Mouse (Mus musculus): ENCODE results near the gene Fut1. TPM values are rescaled to one million over a fixed set of nuclear protein-coding genes. Genes with fewer than 3 reads are reported as not detected.

The Fut1 gene
- total RNA-seq, 4 experiments from 2014 or later = 0.21 TPM; not detected in 3

DNA sequence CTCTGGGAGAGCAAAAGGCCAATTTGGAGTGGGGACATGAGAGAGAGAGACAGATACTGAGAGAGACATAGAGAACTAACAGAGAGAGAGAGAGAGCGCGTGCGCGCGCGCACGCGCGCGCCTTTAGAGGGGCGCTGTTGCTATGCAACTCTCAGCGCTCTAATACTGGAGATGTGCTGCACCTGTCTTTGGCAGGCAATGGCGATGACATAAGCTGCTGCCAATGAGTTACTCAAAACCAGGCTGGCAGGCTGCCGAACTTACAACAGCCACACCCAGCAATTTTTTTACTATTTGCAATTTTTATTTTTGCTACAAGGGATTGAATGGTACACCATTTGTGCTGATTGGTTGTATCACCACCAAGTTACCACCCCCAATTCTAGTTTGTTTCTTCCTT, 50.7 kb downstream of the Fut1 start:
- no peak for DNase-seq (ENCODE audit: low spot score in 2 of 2)

DNA sequence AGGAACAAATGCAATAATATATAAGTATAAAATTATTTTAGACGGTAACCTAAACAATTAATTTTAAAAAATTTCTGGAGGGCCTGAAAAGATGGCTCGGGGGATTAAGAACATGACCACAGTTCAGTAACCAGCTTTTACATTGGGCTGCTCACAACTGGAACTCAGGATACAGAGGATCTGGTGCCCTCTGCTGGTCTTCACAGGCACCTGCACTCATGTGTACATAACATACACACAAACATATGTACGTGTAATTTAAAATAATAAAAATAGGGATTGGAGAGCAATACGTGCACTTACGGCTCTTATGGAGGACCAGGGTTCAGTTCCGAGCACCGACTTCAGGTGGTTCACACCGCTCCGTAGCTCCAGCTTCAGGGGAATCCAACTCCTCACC, 51.8 kb downstream of the Fut1 start:
- no peak for DNase-seq (ENCODE audit: low spot score in 2 of 2)

Other genes starting within 250 kb of the Fut1 start
- gene Lin7b, start 246.7 kb upstream of the Fut1 start, total RNA-seq (2022) = 100 to 1,000 TPM; 139 to 172 (median 159) TPM
- gene Snrnp70, start 221.5 kb upstream of the Fut1 start, total RNA-seq (2022) = 100 to 1,000 TPM; 295 to 398 (median 356) TPM
- gene Kcna7, start 211.6 kb upstream of the Fut1 start, total RNA-seq (2022) = under 1 TPM in 1 of 4 experiments, not detected in 3; 0.14 TPM
- under 1 TPM in 2 of 4 experiments, not detected in 2; 0.36 to 0.39 TPM for gene Ntf5, start 203.6 kb upstream of the Fut1 start, total RNA-seq (2022)
- gene Lhb, start 196.5 kb upstream of the Fut1 start, total RNA-seq (2022) = not detected
- 10 to 100 TPM; 14.7 to 16.4 (median 15.1) TPM for gene Gys1, start 182.4 kb upstream of the Fut1 start, total RNA-seq (2022)
- 10 to 100 TPM; 30.0 to 37.5 (median 32.0) TPM for gene Ruvbl2, start 179.2 kb upstream of the Fut1 start, total RNA-seq (2022)
- gene Ftl1, start 157.4 kb upstream of the Fut1 start, total RNA-seq (2022) = 100 to 1,000 TPM; 206 to 283 (median 229) TPM
- gene Bax, start 150.4 kb upstream of the Fut1 start, total RNA-seq (2022) = 10 to 100 TPM; 57.8 to 78.7 (median 67.0) TPM
- not detected for gene Tulp2, start 135.4 kb upstream of the Fut1 start, total RNA-seq (2022)
- gene Gm45808, start 130.5 kb upstream of the Fut1 start, total RNA-seq (2022) = 1 to 10 TPM in 3 of 4 experiments, not detected in 1; 1.9 to 3.2 (median 2.9) TPM
- gene Dhdh, start 128.5 kb upstream of the Fut1 start, total RNA-seq (2022) = 1 to 10 TPM; 5.9 to 7.0 (median 6.3) TPM
- 100 to 1,000 TPM in 3 of 4 experiments, 10 to 100 TPM in 1; 97.8 to 121 (median 110) TPM for gene Nucb1, start 106.9 kb upstream of the Fut1 start, total RNA-seq (2022)
- gene Ppp1r15a, start 91.0 kb upstream of the Fut1 start, total RNA-seq (2022) = 10 to 100 TPM; 16.0 to 27.0 (median 22.4) TPM
- 1 to 10 TPM; 3.0 to 5.1 (median 4.0) TPM for gene Plekha4, start 91.0 kb upstream of the Fut1 start, total RNA-seq (2022)
- gene Hsd17b14, start 62.4 kb upstream of the Fut1 start, total RNA-seq (2022) = 1 to 10 TPM in 2 of 4 experiments, under 1 TPM in 1, not detected in 1; 0.72 to 2.6 (median 1.2) TPM
- 10 to 100 TPM; 19.3 to 21.1 (median 19.9) TPM for gene Bcat2, start 47.1 kb upstream of the Fut1 start, total RNA-seq (2022)
- not detected for gene Fgf21, start 1.8 kb upstream of the Fut1 start, total RNA-seq (2022)
- gene Izumo1, start 4.5 kb downstream of the Fut1 start, total RNA-seq (2022) = not detected
- gene Rasip1, start 10.2 kb downstream of the Fut1 start, total RNA-seq (2022) = 1 to 10 TPM; 5.9 to 7.6 (median 6.6) TPM
- 1 to 10 TPM; 3.5 to 6.0 (median 5.6) TPM for gene Mamstr, start 22.7 kb downstream of the Fut1 start, total RNA-seq (2022)
- under 1 TPM in 1 of 4 experiments, not detected in 3; 0.59 TPM for gene Fut2, start 49.1 kb downstream of the Fut1 start, total RNA-seq (2022)
- gene Ntn5, start 66.7 kb downstream of the Fut1 start, total RNA-seq (2022) = 1 to 10 TPM; 7.6 to 8.7 (median 8.2) TPM
- gene Sec1, start 77.1 kb downstream of the Fut1 start, total RNA-seq (2022) = 1 to 10 TPM in 1 of 4 experiments, under 1 TPM in 3; 0.63 to 1.1 (median 0.87) TPM
- gene Car11, start 82.6 kb downstream of the Fut1 start, total RNA-seq (2022) = 100 to 1,000 TPM; 230 to 247 (median 241) TPM
- gene Dbp, start 87.8 kb downstream of the Fut1 start, total RNA-seq (2022) = 100 to 1,000 TPM; 164 to 236 (median 186) TPM
- 100 to 1,000 TPM; 340 to 384 (median 357) TPM for gene Rpl18, start 98.2 kb downstream of the Fut1 start, total RNA-seq (2022)
- 10 to 100 TPM; 24.9 to 27.4 (median 25.3) TPM for gene Sphk2, start 100.7 kb downstream of the Fut1 start, total RNA-seq (2022)
- under 1 TPM in 1 of 4 experiments, not detected in 3; 0.14 TPM for gene Fam83e, start 103.9 kb downstream of the Fut1 start, total RNA-seq (2022)
- not detected for gene Spaca4, start 108.5 kb downstream of the Fut1 start, total RNA-seq (2022)
- gene Lmtk3, start 166.4 kb downstream of the Fut1 start, total RNA-seq (2022) = 100 to 1,000 TPM; 219 to 241 (median 237) TPM
- 10 to 100 TPM; 12.9 to 15.9 (median 14.9) TPM for gene Sult2b1, start 167.4 kb downstream of the Fut1 start, total RNA-seq (2022)
- gene Cyth2, start 197.3 kb downstream of the Fut1 start, total RNA-seq (2022) = 100 to 1,000 TPM; 184 to 196 (median 188) TPM
- gene Kcnj14, start 207.5 kb downstream of the Fut1 start, total RNA-seq (2022) = 1 to 10 TPM; 1.9 to 2.5 (median 2.3) TPM
- gene Grwd1, start 213.7 kb downstream of the Fut1 start, total RNA-seq (2022) = 10 to 100 TPM; 20.5 to 22.8 (median 21.6) TPM

All from left cerebral cortex, adult 8-10 months (tissue).